Mouse (Mus musculus) heart, adult 2 months (tissue): ENCODE data around the gene Rab1a.

Source experiments
- CTCF ChIP-seq: fragments of 200-600 bp; IDR thresholded peaks from 2 replicates; pipeline ENCODE4 v1.8.1; 2022; ENCODE audit warnings: antibody characterized with exemption, mild to moderate bottlenecking, moderate library complexity
- POLR2A ChIP-seq: fragments of 200-500 bp; IDR thresholded peaks from 2 replicates; pipeline ENCODE4 v1.6.1; 2011; ENCODE audit warnings: mild to moderate bottlenecking, low read depth, low read length, control low read depth; ENCODE audit not compliant: insufficient read depth

DNA sequence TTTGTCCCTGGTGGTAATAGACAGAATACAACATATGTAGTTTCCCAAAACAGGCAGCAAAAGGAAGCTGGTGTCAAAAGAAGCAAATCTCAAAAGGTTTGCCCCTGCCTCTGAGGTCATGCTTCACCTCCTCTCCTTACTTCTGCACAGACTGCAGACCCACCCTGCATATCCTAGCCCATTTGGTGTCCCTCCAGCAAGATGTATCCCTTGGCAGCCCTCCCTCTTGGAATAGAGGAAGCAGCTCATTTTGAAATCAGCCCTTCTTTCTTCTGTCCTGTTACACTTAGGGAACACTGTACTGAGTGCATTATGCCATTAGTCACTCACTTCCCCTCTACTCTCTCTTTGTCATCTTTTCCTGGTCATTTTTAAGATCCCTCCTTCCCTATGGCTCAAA is 42.4 kb upstream of the Rab1a start:
- no peak for TF ChIP-seq CTCF
- TF ChIP-seq POLR2A, result no peak
